Mouse (Mus musculus) spleen, adult 18-20 months (tissue): ENCODE results near the gene Mlx.

ENCODE experiments used
- DNase-seq, 2 experiments: peaks; one replicate each; pipeline ENCODE4 v3.0.0; 2022; ENCODE audit warnings: mixed read lengths in 2 of 2

The Mlx gene

DNA sequence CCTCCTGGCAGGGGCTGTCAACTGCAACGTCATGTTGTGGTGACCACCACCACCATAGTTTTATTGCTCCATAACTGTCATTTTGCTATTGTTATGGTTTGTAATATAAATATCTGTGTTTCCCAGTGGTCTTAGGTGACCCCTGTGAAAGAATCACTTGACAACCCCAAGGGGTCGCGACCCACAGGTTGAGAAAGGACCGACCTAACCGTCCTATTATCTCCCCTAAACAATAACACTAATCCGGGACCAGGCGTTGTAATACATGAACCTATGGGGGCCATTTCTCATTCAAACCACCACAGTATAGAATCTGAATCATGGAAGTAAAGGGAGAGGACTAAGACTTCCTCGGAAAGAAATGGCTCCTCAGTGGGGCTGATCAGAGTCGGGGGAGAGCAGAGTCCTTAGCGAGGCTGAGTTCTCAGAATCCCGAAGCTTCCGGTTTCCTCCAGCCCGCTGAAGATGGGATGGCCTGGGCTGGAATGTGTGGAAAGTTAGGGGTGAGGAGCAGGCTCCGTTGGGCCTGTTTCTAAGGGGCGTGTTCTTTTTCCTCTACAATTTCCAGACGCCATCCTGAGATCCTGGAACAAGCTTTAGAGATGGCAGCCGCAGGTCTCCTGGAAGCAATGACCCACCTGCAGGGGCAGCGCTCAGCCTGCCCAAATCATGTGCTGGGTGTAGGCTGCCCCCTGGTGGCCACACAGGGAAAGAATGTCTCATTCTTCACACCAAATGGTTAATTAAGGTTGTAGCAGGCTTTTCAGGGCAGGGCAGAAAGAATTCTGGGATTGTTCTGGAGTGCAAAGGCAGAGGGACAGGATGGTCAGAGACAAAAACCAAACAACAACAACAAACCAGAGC lies 20.3 kb upstream of the Mlx start:
- peak; percentile 61 to 80 for DNase-seq

DNA sequence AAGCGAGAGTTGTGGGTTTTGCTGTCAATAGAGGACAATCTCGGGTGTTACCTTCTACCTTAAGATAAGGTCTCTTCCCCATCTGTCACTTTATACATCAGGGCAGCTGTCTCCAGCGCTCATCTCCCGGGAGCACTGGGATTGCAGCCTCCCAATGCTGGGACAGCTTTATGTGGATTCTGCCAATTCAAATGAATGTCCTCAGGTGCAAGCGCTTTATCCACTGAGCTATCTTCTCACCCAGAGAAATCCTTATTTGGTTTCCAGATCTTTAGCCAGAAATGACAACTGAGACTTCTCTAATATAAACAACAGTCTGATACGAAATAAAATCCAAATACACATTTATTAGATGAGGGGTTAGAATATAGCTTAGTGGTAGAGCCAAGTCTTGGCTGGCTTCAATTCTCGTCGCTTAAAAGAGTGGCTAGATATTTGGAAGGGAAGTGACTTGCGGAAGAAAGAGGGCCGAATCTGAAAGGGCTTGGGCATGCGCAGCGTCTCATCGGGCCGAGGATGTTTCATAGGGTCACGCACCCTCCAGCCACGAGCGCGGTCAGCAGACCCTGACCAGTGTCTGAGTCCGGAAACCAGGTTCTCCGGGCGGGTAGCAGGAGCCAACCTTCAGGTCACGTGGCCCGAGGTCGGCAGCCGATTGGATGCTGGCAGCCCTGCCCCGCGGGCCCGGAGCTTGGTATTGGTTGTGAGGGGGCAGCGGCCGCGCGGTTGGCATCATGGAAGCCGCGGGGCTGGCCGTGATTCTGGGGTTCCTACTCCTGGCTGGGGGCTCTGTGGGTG lies 17.5 kb upstream of the Mlx start, which contains the start of gene Naglu:
Gene Naglu, plus strand, starts transcription at position 622 of the 798 bp plus-strand sequence.
- DNase-seq, result peak; percentile 91 to 93

DNA sequence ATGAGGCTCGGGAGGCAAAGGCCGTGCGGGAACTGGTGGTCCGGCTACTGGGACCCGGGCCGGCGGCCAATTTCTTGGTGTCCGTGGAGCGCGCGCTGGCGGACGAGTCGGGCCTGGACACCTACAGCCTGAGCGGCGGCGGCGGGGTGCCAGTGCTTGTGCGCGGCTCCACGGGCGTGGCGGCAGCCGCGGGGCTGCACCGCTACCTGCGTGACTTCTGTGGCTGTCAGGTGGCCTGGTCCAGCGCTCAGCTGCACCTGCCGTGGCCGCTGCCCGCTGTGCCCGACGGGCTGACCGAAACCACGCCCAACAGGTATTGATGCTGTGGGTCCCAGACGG lies 16.9 kb upstream of the Mlx start:
- DNase-seq, result no peak

DNA sequence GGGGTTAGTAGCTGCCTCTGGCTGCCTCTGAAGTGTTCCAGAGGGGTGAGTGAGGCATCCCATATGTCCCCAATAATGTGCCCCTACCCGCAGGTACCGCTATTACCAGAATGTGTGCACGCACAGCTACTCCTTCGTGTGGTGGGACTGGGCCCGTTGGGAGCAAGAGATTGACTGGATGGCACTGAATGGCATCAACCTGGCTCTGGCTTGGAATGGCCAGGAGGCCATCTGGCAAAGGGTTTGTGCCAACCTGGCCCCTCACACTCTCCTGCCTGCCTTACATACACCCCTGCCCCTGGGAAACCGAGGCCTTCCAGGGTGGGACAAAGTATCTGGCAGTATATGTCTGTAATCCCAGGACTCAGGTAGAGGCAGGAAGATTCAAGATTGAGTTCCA lies 16.1 kb upstream of the Mlx start:
- DNase-seq, result no peak

DNA sequence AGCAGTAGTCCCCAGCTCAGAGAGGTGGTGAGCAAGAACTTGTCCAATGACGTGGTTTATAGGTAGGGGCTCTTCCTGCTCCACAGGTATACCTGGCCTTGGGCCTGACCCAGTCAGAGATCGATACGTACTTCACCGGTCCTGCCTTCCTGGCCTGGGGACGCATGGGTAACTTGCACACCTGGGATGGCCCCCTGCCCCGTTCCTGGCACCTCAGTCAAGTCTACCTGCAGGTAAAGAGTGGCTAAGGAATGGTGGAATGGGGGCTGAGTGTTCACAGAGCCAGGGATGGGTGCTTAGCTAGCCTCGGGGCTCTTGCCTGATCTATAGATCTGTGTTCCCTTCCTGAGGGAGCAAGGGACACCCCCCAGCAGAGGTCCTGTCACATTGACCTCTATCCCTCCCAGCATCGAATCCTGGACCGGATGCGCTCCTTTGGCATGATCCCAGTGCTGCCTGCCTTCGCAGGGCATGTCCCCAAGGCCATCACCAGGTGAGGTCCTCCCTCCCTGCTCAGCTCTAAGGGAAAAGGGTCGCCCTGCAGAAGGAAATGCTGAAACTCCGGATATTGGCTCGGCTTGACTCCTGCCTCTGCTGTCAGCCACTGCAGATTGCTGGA lies 15.2 kb upstream of the Mlx start:
- DNase-seq, result no peak

DNA sequence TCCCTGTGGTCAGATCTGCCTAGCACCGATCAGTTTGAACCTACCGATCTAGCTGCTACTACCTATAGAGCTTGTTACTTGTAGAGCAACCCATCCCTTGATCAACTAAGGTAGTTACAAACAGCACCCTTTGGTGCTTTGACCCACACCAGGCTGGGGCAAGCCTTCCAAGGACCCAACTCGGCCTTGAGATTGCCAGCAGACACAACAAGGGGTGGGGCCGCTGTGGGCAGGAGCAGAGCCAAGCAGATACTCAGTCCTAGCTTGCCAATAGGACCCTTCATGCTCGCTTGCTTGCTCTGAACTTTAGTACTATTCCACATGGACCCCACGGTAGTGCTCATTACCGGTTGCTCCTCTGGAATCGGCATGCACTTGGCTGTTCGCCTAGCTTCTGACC lies 9.0 kb upstream of the Mlx start, which contains the start of gene Hsd17b1:
Gene Hsd17b1, plus strand, starts transcription at position 291 of the 400 bp plus-strand sequence.
- no peak for DNase-seq

DNA sequence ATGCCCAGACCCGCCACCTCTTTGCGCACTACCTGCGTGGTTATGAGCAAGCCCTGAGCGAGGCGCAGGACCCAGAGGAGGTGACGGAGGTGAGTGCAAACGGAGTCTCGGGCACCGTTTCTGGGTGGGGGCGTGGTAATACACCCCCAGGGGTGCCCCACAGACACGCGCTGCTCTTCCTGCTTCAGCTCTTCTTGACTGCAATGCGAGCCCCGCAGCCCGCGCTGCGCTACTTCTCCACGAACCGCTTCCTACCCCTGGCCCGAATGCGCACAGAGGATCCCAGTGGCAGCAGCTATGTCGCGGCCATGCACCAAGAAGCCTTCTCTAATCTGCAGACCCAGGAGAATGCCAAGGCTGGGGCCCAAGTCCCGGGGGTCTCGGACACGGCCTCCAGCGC lies 7.3 kb upstream of the Mlx start:
- DNase-seq, result no peak

DNA sequence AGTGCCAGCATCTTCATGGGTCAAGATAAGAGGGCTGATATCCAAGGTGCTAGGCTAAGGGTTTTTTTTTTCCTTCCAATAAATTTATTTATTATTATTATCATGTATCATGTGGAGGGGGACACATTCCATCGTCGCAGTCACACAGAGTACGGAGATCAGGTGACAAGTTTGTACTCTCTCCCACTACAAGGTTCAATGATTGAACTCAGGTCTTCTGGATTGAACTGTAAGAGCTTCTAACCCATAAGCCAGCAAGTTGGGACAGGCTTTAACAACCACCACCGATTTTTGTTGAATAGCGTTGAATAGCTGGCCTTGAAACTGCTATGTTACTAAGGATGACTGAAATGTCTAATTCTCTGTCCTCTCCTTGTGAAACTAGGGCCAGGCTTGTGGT lies 6.7 kb upstream of the Mlx start:
- DNase-seq, result no peak

DNA sequence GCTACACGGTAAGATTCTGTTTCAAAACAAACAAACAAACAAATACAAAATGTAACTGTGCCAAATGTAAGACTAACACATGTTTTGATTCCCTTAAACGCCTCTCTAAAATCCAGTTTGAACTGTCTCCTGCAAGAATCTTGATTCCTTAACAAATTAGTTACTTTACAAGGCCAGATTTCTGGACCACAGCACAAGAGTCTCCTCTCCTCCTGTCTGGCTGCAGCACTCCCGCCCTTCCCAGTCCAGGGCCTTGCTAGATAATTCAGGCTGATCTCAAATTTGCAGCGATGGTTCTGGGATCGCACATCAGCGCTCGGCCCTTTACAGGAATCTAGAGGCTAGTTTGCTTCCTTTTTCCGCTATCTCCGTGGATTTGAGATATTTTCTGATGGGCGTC lies 5.4 kb upstream of the Mlx start:
- DNase-seq, result no peak

DNA sequence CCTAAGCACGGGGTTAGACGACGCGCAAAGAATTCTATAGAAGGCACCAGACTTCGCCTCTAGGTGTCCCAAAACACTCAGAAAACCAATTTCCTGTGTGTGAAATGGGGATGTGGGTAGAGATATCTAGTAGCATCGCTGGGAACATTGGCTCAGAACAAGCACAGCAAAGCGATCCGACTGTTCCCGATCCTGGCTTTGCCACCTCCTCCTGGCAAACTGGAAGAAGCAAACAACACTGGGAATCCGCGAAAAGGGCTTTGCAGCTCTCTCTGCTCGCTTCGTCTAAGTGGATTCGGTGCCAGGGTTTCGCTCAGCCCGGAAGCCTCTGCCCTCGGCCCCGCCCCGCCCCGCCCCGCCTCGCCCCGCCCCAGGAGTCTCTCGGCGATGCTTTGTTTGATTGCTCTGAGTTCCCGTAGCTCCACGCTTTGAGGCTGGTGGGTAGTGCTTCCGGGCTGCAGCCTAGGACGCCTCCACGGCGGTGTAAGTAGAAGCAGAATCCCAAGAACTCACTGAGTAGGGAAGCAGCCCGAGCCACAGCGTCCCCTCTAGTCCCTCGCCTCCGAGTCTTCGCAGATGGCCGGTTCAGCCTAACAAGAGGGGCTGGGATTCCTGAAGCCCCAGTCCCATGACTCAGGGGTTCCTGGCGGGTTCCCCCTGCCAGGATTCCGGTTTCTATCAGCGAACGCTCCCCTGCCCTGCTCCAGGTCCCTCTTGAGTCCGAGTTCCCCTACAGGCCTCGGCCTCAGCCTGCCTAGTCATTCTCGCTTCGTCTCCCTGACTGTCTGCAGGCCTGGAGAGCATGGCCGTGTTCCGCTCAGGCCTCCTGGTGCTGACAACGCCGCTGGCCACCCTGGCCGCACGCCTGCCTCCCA lies 4.6 kb upstream of the Mlx start, which contains the start of gene Coasy:
Gene Coasy, plus strand, starts transcription at position 358 of the 875 bp plus-strand sequence.
- DNase-seq, result peak; percentile 72 to 75

DNA sequence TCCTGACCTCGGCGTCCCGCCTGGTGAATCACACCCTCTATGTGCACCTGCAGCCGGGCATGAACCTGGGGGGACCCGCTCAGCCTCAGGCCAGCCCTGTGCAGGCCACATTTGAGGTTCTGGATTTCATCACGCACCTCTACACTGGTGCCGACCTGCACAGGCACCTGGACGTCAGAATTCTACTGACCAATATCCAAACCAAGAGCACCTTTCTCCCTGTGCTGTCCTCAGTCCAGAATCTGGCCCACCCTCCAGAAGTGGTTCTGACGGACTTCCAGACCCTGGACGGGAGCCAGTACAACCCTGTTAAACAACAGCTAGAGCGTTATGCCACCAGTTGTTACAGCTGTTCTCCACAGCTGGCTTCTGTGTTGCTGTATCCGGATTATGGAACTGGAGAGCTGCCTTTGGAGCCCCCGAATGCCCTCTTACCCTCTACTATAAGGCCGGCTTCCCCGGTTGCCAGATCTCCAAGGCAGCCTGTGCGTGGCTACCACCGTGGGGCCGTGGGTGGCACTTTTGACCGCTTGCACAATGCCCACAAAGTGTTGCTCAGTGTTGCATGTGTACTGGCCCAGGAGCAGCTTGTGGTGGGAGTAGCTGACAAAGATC lies 3.9 kb upstream of the Mlx start:
- DNase-seq, result no peak

DNA sequence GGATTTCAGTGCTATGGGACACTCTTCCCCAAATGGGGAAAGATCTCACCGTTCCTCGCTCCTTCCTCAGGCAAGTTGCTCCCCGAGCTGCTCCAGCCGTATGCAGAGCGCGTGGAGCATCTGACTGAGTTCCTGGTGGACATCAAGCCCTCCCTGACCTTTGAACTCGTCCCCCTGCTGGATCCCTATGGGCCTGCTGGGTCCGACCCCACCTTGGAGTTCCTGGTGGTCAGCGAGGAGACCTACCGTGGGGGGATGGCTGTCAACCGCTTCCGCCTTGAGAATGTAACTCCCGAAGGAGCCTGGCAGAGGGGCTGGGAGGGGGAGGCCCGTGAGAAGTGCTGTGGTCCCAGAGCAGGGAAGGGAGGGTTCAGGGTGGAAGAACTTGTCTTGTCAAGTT lies 2.8 kb upstream of the Mlx start:
- no peak for DNase-seq

DNA sequence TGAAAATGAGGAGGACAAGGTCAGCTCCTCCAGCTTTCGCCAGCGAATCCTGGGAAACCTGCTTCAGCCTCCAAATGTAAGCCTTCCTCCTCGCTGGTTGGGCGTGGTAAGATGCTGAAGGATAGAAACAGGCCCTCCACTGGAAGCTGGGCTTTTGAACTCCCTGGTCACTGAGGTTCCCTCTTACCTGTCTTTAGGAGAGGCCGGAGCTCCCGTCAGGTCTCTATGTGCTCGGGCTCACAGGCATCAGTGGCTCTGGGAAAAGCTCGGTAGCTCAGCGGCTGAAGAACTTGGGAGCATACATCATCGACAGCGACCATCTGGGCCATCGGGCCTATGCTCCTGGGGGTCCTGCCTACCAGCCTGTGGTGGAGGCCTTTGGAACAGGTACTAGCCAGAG lies 2.3 kb upstream of the Mlx start:
- no peak for DNase-seq

DNA sequence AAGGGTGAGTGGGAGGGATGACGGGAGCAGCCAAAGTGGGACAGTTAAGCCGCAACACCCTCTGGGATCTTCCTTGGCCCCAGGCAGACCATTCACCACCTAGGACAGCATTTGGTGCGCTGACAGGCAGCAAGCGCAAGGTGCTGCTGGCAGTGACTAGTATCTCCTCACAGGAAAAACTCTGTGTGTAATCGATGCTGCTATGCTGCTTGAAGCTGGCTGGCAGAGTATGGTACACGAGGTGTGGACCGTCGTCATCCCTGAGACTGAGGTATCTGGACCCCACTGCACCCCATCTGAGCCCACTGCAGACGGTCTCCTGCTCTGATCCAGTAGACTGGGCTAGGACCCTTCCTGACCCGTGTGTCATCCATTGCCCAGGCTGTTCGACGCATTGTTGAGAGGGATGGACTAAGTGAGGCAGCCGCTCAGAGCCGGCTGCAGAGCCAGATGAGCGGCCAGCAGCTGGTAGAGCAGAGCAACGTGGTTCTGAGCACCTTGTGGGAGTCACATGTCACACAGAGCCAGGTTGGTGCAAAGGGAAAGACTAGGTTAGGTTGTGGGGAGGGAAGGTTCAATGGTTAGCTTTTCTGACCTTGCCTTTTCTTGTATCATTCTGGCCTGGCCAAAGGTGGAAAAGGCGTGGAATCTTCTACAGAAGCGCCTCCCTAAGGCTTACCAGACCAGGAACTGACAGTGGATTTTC lies 1.3 kb upstream of the Mlx start:
- no peak for DNase-seq

DNA sequence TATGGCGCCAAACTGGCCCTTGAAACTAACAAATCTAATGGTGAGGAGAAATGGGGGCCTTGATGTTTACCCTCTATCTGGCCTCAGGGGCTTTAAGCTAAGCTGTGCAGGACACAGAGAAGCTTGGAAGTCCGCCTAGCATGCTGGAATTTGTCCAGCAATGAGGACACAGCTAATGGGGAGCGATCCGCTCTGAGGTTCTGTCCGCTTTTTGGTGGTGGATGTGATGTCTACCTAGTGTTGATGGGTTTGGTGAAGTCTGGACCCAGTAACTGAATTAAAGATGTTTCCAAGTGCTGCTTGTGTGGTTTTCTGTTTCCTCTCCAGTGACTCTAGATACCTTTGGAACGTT lies 778 bp upstream of the Mlx start:
- no peak for DNase-seq

DNA sequence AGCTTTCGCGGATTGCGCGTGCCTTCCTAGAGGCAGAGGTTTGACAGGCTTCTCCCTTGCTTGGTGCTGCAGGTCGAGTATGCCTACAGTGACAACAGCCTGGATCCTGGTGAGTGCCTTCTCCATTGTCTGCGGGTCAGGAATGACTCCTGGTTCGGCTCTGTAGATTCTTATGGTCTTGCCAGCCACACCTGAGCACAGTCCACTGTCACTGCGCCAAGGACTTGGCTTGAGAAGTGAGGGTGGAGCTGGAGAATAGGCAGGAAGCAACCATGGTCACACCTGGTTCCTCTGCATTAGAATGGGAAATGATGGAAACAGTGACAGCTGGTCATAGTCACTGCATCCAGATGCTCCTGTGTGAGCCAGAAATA lies 592 bp downstream of the Mlx start:
- no peak for DNase-seq

DNA sequence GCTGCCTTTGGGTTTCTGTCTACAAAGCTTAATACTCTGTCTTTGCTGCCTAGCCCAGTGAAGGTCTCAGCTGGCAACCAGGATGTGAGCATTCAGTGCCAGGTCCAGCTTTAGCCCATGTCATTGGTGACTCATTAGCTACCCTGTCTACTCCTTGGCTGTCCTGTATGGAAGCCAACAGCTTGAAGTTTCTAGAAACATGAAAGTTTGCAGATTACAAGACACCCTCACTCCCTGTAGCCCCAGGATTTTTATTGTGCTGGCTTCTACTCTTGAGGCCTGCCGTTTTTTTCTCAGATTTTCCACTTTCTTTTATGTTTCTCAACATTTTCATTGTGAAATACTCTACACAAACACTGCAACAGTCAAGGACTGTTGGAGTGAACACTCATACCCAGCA lies 2.9 kb downstream of the Mlx start:
- no peak for DNase-seq

DNA sequence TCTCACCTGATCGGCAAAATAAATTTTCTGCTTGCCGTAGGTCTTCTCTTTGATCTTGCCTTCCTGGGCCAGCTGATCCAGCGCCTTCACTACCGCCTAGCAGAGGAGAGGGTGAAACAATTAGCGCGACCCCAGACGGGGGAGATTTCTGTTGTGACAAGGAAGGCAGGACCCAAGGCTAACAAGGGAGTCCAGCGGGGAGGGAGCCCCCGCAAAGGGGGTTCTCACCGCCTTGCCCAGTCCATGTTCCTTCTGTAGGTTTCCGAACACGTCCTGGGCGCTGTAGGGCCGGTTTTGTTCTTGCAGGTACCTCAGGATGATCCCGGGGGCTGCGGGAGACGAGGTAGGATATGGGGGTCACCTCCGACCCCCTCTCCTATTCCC lies 7.8 kb downstream of the Mlx start:
- no peak for DNase-seq

DNA sequence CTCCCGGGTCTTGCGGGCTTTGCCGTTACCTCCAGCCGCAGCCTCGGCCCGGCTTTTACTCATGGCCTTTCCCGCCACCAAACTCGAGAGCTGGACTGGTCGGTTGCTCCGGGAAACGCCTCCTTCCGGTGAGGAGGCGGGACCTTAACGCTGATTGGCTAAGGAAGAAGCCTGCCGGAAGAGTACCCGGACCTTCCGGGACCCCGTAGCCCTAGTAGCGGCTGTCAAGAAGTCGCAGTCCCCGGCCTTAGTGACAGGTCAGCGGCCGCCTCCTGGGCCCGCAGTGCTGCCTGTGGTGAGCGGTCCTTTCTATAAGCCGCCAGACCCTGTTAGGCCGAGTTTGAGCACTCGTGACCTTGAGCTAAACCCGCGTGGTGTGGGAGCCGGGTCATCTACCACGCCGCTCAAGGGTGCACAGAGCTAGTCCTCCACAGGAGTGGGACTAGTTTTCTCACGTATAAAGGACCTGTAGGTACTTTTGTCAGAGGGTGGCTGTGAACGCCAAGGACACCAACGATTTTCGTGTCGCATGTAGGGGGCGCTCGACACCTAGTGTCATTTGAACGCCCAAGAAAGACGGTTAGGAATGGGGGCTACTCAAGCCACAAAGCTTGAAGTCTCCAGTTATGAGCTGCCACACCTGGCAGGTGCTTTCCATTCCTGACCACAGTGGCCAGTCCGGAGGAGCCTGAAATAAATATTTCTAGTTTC lies 8.4 kb downstream of the Mlx start, which contains the start of gene Psmc3ip:
Gene Psmc3ip, minus strand, starts transcription at position 123 of the 711 bp plus-strand sequence.
- DNase-seq, result peak; percentile 85 to 93

DNA sequence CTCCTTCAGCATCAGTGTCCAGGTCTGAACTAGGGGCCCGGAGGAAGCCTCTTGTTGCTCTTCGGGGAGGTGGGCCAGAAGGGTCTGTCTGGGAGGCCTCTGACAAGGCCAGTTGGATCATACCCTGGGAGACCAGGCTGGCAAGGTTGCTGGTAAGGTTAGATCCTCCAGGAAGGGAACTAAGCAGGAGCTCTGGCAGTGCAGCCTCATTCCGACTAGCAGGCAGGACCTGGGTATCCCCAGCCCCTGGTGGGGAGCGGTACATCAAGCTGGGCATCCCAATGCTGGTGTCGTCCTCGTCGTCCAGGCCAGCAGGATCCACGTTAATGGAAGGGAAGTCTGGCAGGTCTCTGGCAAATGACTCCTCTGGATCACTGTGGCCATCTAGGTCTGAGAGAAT lies 11.2 kb downstream of the Mlx start:
- DNase-seq, result no peak

DNA sequence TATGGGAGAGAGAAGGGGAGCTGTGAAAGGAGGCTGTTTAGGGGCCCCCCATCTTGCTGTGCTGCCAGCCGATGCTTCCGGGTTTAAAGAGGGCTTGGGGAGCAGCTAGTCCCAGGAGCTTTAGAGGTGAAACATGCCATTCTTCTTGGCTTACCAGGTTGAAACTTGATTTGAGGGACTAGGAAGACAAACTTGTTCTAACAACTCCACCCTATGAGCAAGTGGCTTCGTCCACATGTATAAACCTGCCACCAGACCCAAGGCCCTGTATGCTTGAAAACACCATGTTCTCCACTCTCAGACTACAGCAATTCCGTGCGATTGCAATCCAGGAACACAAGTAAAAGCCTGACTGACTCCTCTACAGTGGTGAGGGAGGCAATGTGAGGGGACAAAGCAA lies 15.9 kb downstream of the Mlx start:
- no peak for DNase-seq
